Mouse (Mus musculus) granulocyte monocyte progenitor cell, adult 5-6 weeks (primary cell): ENCODE results near the gene Ptpre. TPM values are rescaled to one million over a fixed set of nuclear protein-coding genes. Genes with fewer than 3 reads are reported as not detected.

ENCODE experiments used
- ATAC-seq: replicated peaks from 2 replicates; pipeline ENCODE4 v1.8.0; 2016; ENCODE audit warnings: mild to moderate bottlenecking, moderate TSS enrichment, inconsistent platforms; ENCODE audit not compliant: poor library complexity, severe bottlenecking
- total RNA-seq, 2 experiments: library from RNA; stranded (forward) in 1 of 2; stranded (reverse) in 1 of 2; fragments of 200-712, 200-1000 nt in 1 of 2; fragments of >200 nt in 1 of 2; fragmentation: Nextera tagmentation in 1 of 2; gene quantifications; 2 replicates each; pipeline ENCODE4 v1.2.3; 2014 to 2017

Gene Ptpre
- total RNA-seq, 2 experiments from 2014 or later, result 48.3 to 74.9 TPM

GRCm38 (mm10) chr7:135529068-135529467, 8.2 kb upstream of the Ptpre start:
- 0 out of 2 replicates have a peak, but pooled peaks have one; percentile 25 for ATAC-seq

GRCm38 (mm10) chr7:135534548-135535189, 2.6 kb upstream of the Ptpre start:
- no peak for ATAC-seq

- 0 out of 2 replicates have a peak, but pooled peaks have one; percentile 6 for ATAC-seq
Observed at GRCm38 (mm10) chr7:135535908-135536307, 1.4 kb upstream of the Ptpre start.

GRCm38 (mm10) chr7:135537948-135538741, 864 bp downstream of the Ptpre start:
- ATAC-seq, result no peak; the same call in 1 of the 2 replicates

GRCm38 (mm10) chr7:135539429-135539828, 2.1 kb downstream of the Ptpre start:
- 0 out of 2 replicates have a peak, but pooled peaks have one; percentile 14 for ATAC-seq

GRCm38 (mm10) chr7:135542235-135542634, 5.0 kb downstream of the Ptpre start:
- ATAC-seq, result no peak

GRCm38 (mm10) chr7:135543033-135543432, 5.8 kb downstream of the Ptpre start:
- ATAC-seq, result no peak

- ATAC-seq, result no peak
Observed at GRCm38 (mm10) chr7:135544321-135544720, 7.0 kb downstream of the Ptpre start.

- ATAC-seq, result no peak
Observed at GRCm38 (mm10) chr7:135545957-135546356, 8.7 kb downstream of the Ptpre start.

- no peak for ATAC-seq
Observed at GRCm38 (mm10) chr7:135546530-135546929, 9.2 kb downstream of the Ptpre start.

DNA sequence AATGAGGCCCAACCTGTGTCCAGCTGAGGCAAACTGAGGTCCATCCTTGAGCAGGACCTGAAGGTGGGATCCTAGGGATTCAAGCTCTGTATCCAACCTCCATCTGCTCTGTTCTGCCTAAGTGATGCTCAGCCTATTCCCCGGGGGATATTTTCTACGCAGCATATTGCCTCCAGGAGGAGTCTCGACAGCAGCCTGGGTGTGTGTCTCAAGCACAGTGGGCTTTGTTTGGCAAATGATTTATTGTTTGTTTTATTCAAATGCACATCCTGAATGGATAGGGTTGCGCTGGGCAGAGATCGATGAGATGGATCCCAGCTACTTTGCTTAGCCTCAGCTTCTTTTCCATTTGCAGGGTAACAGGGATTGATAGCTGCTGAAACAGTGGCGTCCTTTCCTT, 11.2 kb downstream of the Ptpre start:
- ATAC-seq, result no peak

GRCm38 (mm10) chr7:135551547-135551946, 14.3 kb downstream of the Ptpre start:
- no peak for ATAC-seq

DNA sequence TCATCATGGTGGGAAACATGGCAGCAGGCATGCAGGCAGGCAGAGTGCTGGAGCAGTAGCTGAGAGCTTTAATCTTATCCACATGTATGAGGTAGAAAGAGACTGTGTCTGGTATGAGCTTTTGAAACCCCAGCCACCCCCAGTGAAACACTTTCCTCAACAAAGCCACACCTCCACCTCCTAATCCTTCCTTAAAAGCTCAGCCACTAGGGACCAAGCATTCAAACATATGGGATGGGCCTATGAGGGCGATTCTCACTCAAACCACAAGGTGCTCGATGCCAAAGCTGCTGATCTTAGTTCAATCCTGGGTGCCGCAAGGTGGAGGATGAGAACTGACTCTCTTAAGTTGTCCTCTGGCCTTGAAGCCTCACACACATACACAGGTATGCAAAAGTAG, 16.3 kb downstream of the Ptpre start:
- ATAC-seq, result peak; percentile 61

- peak; percentile 67 for ATAC-seq
Observed at GRCm38 (mm10) chr7:135556663-135557402, 19.6 kb downstream of the Ptpre start.

- ATAC-seq, result no peak
Observed at GRCm38 (mm10) chr7:135560280-135560679, 23.0 kb downstream of the Ptpre start.

DNA sequence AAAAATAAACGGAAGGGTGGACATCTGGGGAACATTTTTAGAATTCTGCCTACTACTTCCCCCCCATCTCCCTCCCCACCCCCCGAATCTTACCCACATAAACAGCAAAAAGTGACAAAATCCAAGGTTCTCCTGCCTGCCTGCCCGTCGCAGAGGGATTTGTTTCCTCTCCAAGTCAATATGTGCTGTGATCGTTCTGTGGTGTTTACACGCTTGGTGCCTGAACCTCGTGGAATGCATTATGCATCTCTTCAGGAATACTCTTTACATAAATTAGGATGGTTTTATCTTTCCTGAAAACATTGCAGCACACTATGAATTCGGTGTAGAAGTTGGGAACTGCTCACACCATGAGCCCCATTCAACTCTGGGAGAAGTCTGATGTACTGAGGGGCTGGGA, 26.7 kb downstream of the Ptpre start:
- no peak for ATAC-seq

GRCm38 (mm10) chr7:135566013-135566412, 28.7 kb downstream of the Ptpre start:
- ATAC-seq, result no peak

DNA sequence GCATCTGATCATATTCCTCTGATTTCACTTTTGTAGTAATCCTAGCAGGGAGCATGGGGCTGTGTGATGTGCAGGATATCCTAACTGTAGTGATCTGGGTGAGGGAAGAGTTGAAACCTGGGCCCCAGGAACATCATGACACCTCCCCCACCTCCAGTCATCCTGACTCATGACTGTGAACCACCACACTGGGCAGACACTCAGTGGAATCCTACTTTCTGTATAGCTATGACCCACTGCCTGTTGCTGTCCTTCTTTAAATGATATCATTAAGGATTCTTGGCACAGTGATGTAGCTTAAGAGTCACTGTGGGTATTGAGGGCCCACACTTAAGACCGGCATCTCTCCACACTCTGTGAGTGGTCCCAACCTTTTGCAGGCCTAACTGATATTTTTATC, 30.3 kb downstream of the Ptpre start:
- ATAC-seq, result no peak

DNA sequence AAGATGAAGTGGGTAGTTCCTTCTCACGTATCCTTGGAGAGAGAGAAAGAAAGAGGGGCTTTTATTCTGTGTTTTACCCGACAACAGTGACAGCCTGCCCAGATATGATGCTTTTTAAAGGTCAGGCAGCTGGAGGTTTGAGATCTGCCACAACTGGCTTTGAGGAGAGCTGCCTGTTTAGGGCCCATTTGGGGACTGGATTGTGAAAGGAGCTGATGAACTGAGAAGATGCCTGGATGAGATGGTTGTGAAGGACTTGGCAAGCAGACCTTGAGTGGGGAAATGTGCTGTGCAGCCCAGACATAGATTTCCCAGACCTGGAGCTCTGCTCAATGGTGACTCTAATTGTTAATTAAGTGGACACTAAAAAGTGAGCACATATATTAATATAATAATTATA, 31.3 kb downstream of the Ptpre start:
- no peak for ATAC-seq

DNA sequence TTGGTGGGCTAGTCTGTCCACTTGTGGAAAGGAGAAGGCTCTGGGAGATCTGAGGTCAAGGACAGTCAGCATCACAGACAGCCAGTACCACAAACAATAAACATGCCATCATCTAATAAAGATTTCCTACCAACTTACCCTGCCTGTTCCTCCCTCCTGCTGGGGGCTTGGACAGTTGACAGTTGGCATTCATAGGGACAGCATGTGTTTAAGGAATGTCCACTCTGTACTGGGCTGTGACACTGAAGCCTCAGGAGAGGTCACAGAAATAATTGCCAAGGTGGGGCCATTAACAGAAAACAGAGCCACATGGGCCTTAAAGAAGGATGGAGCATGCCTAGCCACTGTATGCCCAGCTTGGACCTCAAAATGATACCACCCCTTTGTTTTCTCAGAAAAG, 34.1 kb downstream of the Ptpre start:
- ATAC-seq, result no peak

GRCm38 (mm10) chr7:135571951-135572559, 34.8 kb downstream of the Ptpre start:
- ATAC-seq, result no peak
